Mouse (Mus musculus) embryonic facial prominence, embryonic 13.5 days (tissue): ENCODE results near the gene AC124502.3. TPM values are rescaled to one million over a fixed set of nuclear protein-coding genes. Genes with fewer than 3 reads are reported as not detected.
"Not testable (repeated sequence)": the region's sequence is repeated elsewhere in the genome, so short reads cannot be mapped to it uniquely, and the experiment has no call there.

Experiments used
- ATAC-seq: fragments of 200-750 bp; cut with Nextera tagmentation; 2 replicates; pipeline ENCODE4 v1.8.0; 2017; ENCODE audit warnings: low read depth; ENCODE audit not compliant: insufficient number of reproducible peaks, insufficient read depth, low FRiP score, low TSS enrichment
- H3K27ac ChIP-seq: fragments of 300-500 bp; sonication (generic); 2 replicates; pipeline ENCODE4 v1.5.1; 2015; ENCODE audit warnings: moderate library complexity, mild to moderate bottlenecking, inconsistent platforms
- H3K27me3 ChIP-seq: fragments of 300-500 bp; sonication (generic); 2 replicates; pipeline ENCODE4 v1.6.1; 2015; ENCODE audit warnings: mild to moderate bottlenecking, inconsistent platforms
- H3K36me3 ChIP-seq: fragments of 300-500 bp; sonication (generic); 2 replicates; pipeline ENCODE4 v1.6.1; 2015; ENCODE audit warnings: mild to moderate bottlenecking, inconsistent platforms
- H3K4me1 ChIP-seq: fragments of 300-500 bp; sonication (generic); 2 replicates; pipeline ENCODE4 v1.6.1; 2015; ENCODE audit warnings: inconsistent platforms
- H3K4me2 ChIP-seq: fragments of 300-500 bp; sonication (generic); 2 replicates; pipeline ENCODE4 v1.6.1; 2015; ENCODE audit warnings: moderate library complexity, mild to moderate bottlenecking, inconsistent platforms
- H3K4me3 ChIP-seq: fragments of 300-500 bp; sonication (generic); 2 replicates; pipeline ENCODE4 v1.5.1; 2015; ENCODE audit warnings: mild to moderate bottlenecking, inconsistent platforms
- H3K9ac ChIP-seq: fragments of 300-500 bp; sonication (generic); 2 replicates; pipeline ENCODE4 v1.6.1; 2015; ENCODE audit warnings: mild to moderate bottlenecking, inconsistent platforms
- H3K9me3 ChIP-seq: fragments of 300-500 bp; sonication (generic); 2 replicates; pipeline ENCODE4 v1.6.1; 2016; ENCODE audit warnings: inconsistent platforms
- WGBS: fragments of 180-500 bp; shearing (Covaris S2); methylation state at CpG from one replicate; pipeline ENCODE4 v1.1.7; 2015; ENCODE audit warnings: mixed read lengths; 5-methylcytosine and 5-hydroxymethylcytosine counted together
- polyA plus RNA-seq: library from polyadenylated mRNA; unstranded; fragments of >200 nt; fragmentation: Nextera tagmentation; extraction: Ambion mirVana; gene quantifications from 2 replicates; pipeline ENCODE4 v1.2.1, GENCODE M21; 2015

AC124502.3 gene
- polyA plus RNA-seq, 1 experiment from 2014 or later, result 2.3 TPM

GRCm38 (mm10) chr19:5073518-5073917 lies 34.8 kb downstream of the AC124502.3 start:
- ATAC-seq, result no peak
- Histone ChIP-seq H3K4me1 (peaks cover 44% of the 10 kb centered on the region), H3K9ac (0 out of 2 replicates have a peak overlapping the region, but pooled peaks have one; percentile 11), H3K4me2 (peak overlapping the region; percentile 74), H3K27ac (peak overlapping the region; percentile 99; the same call in 1 of the 2 replicates), H3K27me3 (peaks cover 12% of the 10 kb centered on the region), H3K4me3 (0 out of 2 replicates have a peak overlapping the region, but pooled peaks have one; percentile 78), H3K36me3 (no peaks in the 10 kb centered on the region), H3K9me3 (no peaks in the 10 kb centered on the region)
- 32% methylated on average over 5 of the region's 5 CpGs for WGBS

GRCm38 (mm10) chr19:5079279-5079678 lies 40.6 kb downstream of the AC124502.3 start:
- no peak for ATAC-seq
- peaks cover 49% of the 10 kb centered on the region for H3K27me3 ChIP-seq
- H3K9ac ChIP-seq, result no peak overlapping the region
- H3K27ac ChIP-seq, result no peak overlapping the region
- no peaks in the 10 kb centered on the region for H3K9me3 ChIP-seq
- no peak overlapping the region for H3K4me2 ChIP-seq
- H3K4me1 ChIP-seq, result no peaks in the 10 kb centered on the region
- H3K36me3 ChIP-seq, result no peaks in the 10 kb centered on the region
- H3K4me3 ChIP-seq, result no peak overlapping the region
- WGBS, result 81% methylated on average over 1 of the region's 1 CpGs

- H3K27me3 ChIP-seq, result peaks cover 69% of the 10 kb centered on the region
- no peak overlapping the region for H3K4me2 ChIP-seq
- 70% methylated on average over 18 of the region's 18 CpGs for WGBS
- no peak overlapping the region for H3K9ac ChIP-seq
- H3K27ac ChIP-seq, result no peak overlapping the region
- H3K36me3 ChIP-seq, result no peaks in the 10 kb centered on the region
- no peak overlapping the region for H3K4me3 ChIP-seq
- ATAC-seq, result no peak
- peaks cover 13% of the 10 kb centered on the region for H3K4me1 ChIP-seq
- H3K9me3 ChIP-seq, result no peaks in the 10 kb centered on the region
Observed at GRCm38 (mm10) chr19:5082005-5082404, 43.3 kb downstream of the AC124502.3 start.

GRCm38 (mm10) chr19:5082596-5082995 lies 43.9 kb downstream of the AC124502.3 start:
- Histone ChIP-seq H3K27ac (no peak overlapping the region), H3K27me3 (peaks cover 69% of the 10 kb centered on the region), H3K9ac (no peak overlapping the region), H3K4me2 (no peak overlapping the region), H3K4me1 (peaks cover 18% of the 10 kb centered on the region), H3K9me3 (no peaks in the 10 kb centered on the region), H3K36me3 (no peaks in the 10 kb centered on the region), H3K4me3 (no peak overlapping the region)
- WGBS, result 73% methylated on average over 24 of the region's 24 CpGs
- ATAC-seq, result no peak

GRCm38 (mm10) chr19:5083961-5084833 lies 45.5 kb downstream of the AC124502.3 start:
- no peak overlapping the region for H3K9ac ChIP-seq
- peak overlapping the region; percentile 53; the same call in 1 of the 2 replicates for H3K4me3 ChIP-seq
- ATAC-seq, result no peak
- H3K4me2 ChIP-seq, result peak overlapping the region; percentile 93
- H3K36me3 ChIP-seq, result no peaks in the 10 kb centered on the region
- H3K27ac ChIP-seq, result no peak overlapping the region
- H3K4me1 ChIP-seq, result peaks cover 23% of the 10 kb centered on the region
- no peaks in the 10 kb centered on the region for H3K9me3 ChIP-seq
- H3K27me3 ChIP-seq, result peaks cover 69% of the 10 kb centered on the region
- 66% methylated on average over 3 of the region's 3 CpGs for WGBS

- no peak overlapping the region for H3K27ac ChIP-seq
- peak overlapping the region; percentile 93 for H3K4me2 ChIP-seq
- H3K36me3 ChIP-seq, result peaks cover 1% of the 10 kb centered on the region
- H3K27me3 ChIP-seq, result peaks cover 68% of the 10 kb centered on the region
- H3K9me3 ChIP-seq, result no peaks in the 10 kb centered on the region
- WGBS, result 5% methylated on average over 15 of the region's 15 CpGs
- ATAC-seq, result no peak
- H3K9ac ChIP-seq, result peak overlapping the region; percentile 66
- H3K4me1 ChIP-seq, result peaks cover 26% of the 10 kb centered on the region
- H3K4me3 ChIP-seq, result peak overlapping the region; percentile 53
Observed at GRCm38 (mm10) chr19:5084834-5085144, 46.1 kb downstream of the AC124502.3 start.

GRCm38 (mm10) chr19:5085145-5085863 lies 46.6 kb downstream of the AC124502.3 start, which contains the start of gene Tmem151a:
TSS of gene Tmem151a (minus strand) at chr19:5085531.
- H3K4me3 ChIP-seq, result peak within 1 kb of the TSS; percentile 53
- peaks cover 63% of the 10 kb centered on the region for H3K27me3 ChIP-seq
- peaks cover 26% of the 10 kb centered on the region for H3K4me1 ChIP-seq
- no peaks in the 10 kb centered on the region for H3K9me3 ChIP-seq
- WGBS, result under 1% methylated on average over 69 of the region's 69 CpGs
- H3K4me2 ChIP-seq, result peak within 1 kb of the TSS; percentile 93
- H3K9ac ChIP-seq, result peak within 1 kb of the TSS; percentile 66
- H3K27ac ChIP-seq, result no peak within 1 kb of the TSS
- H3K36me3 ChIP-seq, result peaks cover 5% of the 10 kb centered on the region
- no peak for ATAC-seq

GRCm38 (mm10) chr19:5086533-5086932 lies 47.8 kb downstream of the AC124502.3 start:
- H3K4me2 ChIP-seq, H3K4me3 ChIP-seq, ATAC-seq, H3K9me3 ChIP-seq, H3K27ac ChIP-seq, H3K9ac ChIP-seq: not testable (repeated sequence)
- peaks cover 26% of the 10 kb centered on the region for H3K4me1 ChIP-seq
- peaks cover 16% of the 10 kb centered on the region for H3K36me3 ChIP-seq
- 52% methylated on average over 4 of the region's 4 CpGs for WGBS
- H3K27me3 ChIP-seq, result peaks cover 50% of the 10 kb centered on the region

GRCm38 (mm10) chr19:5087884-5088728 lies 49.4 kb downstream of the AC124502.3 start, which contains the start of gene Yif1a:
TSS of gene Yif1a (plus strand) at chr19:5088538.
- H3K27me3 ChIP-seq, result peaks cover 35% of the 10 kb centered on the region
- peak within 1 kb of the TSS; percentile 79 for H3K4me3 ChIP-seq
- peaks cover 31% of the 10 kb centered on the region for H3K36me3 ChIP-seq
- peak within 1 kb of the TSS; percentile 82 for H3K27ac ChIP-seq
- H3K9me3 ChIP-seq, result no peaks in the 10 kb centered on the region
- peaks cover 26% of the 10 kb centered on the region for H3K4me1 ChIP-seq
- H3K9ac ChIP-seq, result peak within 1 kb of the TSS; percentile 84
- WGBS, result under 1% methylated on average over 58 of the region's 58 CpGs
- peak within 1 kb of the TSS; percentile 90 for H3K4me2 ChIP-seq
- ATAC-seq, result peak; percentile 87

- Histone ChIP-seq H3K27me3 (peaks cover 22% of the 10 kb centered on the region), H3K4me2 (peak overlapping the region; percentile 90), H3K27ac (no peak overlapping the region), H3K4me1 (peaks cover 36% of the 10 kb centered on the region), H3K36me3 (peaks cover 38% of the 10 kb centered on the region), H3K4me3 (peak overlapping the region; percentile 79), H3K9me3 (no peaks in the 10 kb centered on the region), H3K9ac (peak overlapping the region; percentile 84)
- WGBS, result 89% methylated on average over 4 of the region's 4 CpGs
- ATAC-seq, result no peak
Observed at GRCm38 (mm10) chr19:5089324-5089723, 50.6 kb downstream of the AC124502.3 start.

GRCm38 (mm10) chr19:5092083-5092482 lies 53.4 kb downstream of the AC124502.3 start:
- H3K9me3 ChIP-seq, result no peaks in the 10 kb centered on the region
- peaks cover 38% of the 10 kb centered on the region for H3K36me3 ChIP-seq
- H3K27ac ChIP-seq, result no peak overlapping the region
- no peak for ATAC-seq
- peaks cover 50% of the 10 kb centered on the region for H3K4me1 ChIP-seq
- H3K4me3 ChIP-seq, result no peak overlapping the region
- no peak overlapping the region for H3K9ac ChIP-seq
- 88% methylated on average over 10 of the region's 10 CpGs for WGBS
- H3K4me2 ChIP-seq, result no peak overlapping the region
- no peaks in the 10 kb centered on the region for H3K27me3 ChIP-seq
